Mouse (Mus musculus) spleen, adult 2 months (tissue): Measurements from ENCODE around the gene Tnfaip6.

ENCODE experiments used
- CTCF ChIP-seq: fragments of 200-500 bp; IDR thresholded peaks from 2 replicates; pipeline ENCODE4 v1.5.1; 2011; ENCODE audit warnings: mild to moderate bottlenecking, inconsistent platforms; ENCODE audit not compliant: insufficient read depth, insufficient read length, insufficient replicate concordance; ENCODE audit errors: extremely low read depth
- POLR2A ChIP-seq: fragments of 200-500 bp; IDR thresholded peaks from 2 replicates; pipeline ENCODE4 v1.6.1; 2011; ENCODE audit warnings: low read depth, low read length, inconsistent platforms

GRCm38 (mm10) chr2:52031491-52031890 is 6.3 kb upstream of the Tnfaip6 start:
- TF ChIP-seq CTCF (no peak), POLR2A (no peak)
